Mouse (Mus musculus) intestine, postnatal 0 days (tissue): ENCODE data around the gene Hdgfl2. TPM values are rescaled to one million over a fixed set of nuclear protein-coding genes. Genes with fewer than 3 reads are reported as not detected.

ENCODE experiments used
- ATAC-seq: fragments of 200-750 bp; cut with Nextera tagmentation; 2 replicates; pipeline ENCODE4 v1.8.0; 2017; ENCODE audit warnings: mild to moderate bottlenecking, moderate TSS enrichment, moderate library complexity
- H3K27ac ChIP-seq: fragments of 300-500 bp; sonication (generic); 2 replicates; pipeline ENCODE4 v1.5.1; 2014; ENCODE audit warnings: mild to moderate bottlenecking, low read depth, low read length, moderate library complexity
- H3K27me3 ChIP-seq: fragments of 300-500 bp; sonication (generic); replicated peaks from 2 replicates; pipeline ENCODE4 v1.6.1; 2014; ENCODE audit warnings: low read length, mixed read lengths; ENCODE audit not compliant: control insufficient read depth, insufficient read depth
- H3K36me3 ChIP-seq: fragments of 300-500 bp; sonication (generic); 2 replicates; pipeline ENCODE4 v1.6.1; 2014; ENCODE audit warnings: mild to moderate bottlenecking, moderate library complexity; ENCODE audit not compliant: control insufficient read depth, insufficient read depth
- H3K4me1 ChIP-seq: fragments of 300-500 bp; sonication (generic); replicated peaks from 2 replicates; pipeline ENCODE4 v1.6.1; 2014; ENCODE audit warnings: antibody characterized with exemption, low read length, mixed read lengths; ENCODE audit not compliant: control insufficient read depth, insufficient read depth
- H3K4me2 ChIP-seq: fragments of 300-500 bp; sonication (generic); replicated peaks from 2 replicates; pipeline ENCODE4 v1.6.1; 2014; ENCODE audit warnings: low read depth, mild to moderate bottlenecking, moderate library complexity
- H3K4me3 ChIP-seq: fragments of 300-500 bp; sonication (generic); 2 replicates; pipeline ENCODE4 v1.5.1; 2014; ENCODE audit warnings: low read depth, low read length
- H3K9ac ChIP-seq: fragments of 300-500 bp; sonication (generic); 2 replicates; pipeline ENCODE4 v1.6.1; 2014; ENCODE audit warnings: mild to moderate bottlenecking, low read depth, low read length
- H3K9me3 ChIP-seq: fragments of 300-500 bp; sonication (generic); 2 replicates; pipeline ENCODE4 v1.6.1; 2016; ENCODE audit warnings: mixed run types; ENCODE audit not compliant: control insufficient read depth
- CTCF ChIP-seq: sonication (generic); IDR thresholded peaks from 2 replicates; pipeline ENCODE4 v1.5.1; 2016; ENCODE audit warnings: low read depth, mild to moderate bottlenecking, control low read depth, antibody characterized with exemption, moderate library complexity
- WGBS: fragments of 180-500 bp; shearing (Covaris S2); extraction: QIAGEN DNeasy Blood & Tissue Kit; methylation state at CpG from one replicate; pipeline ENCODE4 v1.1.7; 2014; 5-methylcytosine and 5-hydroxymethylcytosine counted together
- polyA plus RNA-seq: library from polyadenylated mRNA; unstranded; fragments of >200 nt; fragmentation: Nextera tagmentation; extraction: Ambion mirVana; gene quantifications from 2 replicates; pipeline ENCODE4 v1.2.1, GENCODE M21; 2015

The Hdgfl2 gene
- polyA plus RNA-seq, 1 experiment from 2014 or later: 25.9 TPM

DNA sequence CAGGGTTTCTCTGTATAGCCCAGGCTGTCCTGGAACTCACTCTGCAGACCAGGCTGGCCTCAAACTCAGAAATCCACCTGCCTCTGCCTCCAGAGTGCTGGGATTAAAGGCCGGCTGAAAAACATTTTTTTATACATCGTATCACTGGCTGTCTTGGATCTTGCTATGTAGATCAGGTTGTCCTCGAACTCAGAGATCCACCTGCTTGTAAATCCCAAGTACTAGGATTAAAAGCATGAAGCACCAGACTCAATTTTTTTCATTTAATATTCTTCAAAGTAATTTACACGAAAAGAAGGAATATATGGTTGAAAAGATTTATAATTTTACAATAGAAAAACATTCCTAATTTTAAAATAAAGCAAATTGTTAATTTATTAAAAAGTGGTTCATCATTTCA lies 40.1 kb upstream of the Hdgfl2 start:
- Histone ChIP-seq H3K36me3 (0 out of 2 replicates have a peak, but pooled peaks cover 6% of the 10 kb centered on the region), H3K9ac (0 out of 2 replicates have a peak overlapping the region, but pooled peaks have one; percentile 2), H3K27ac (no peak overlapping the region), H3K27me3 (no peaks in the 10 kb centered on the region), H3K4me1 (peaks cover 11% of the 10 kb centered on the region; the same call in 1 of the 2 replicates), H3K4me2 (peak overlapping the region; percentile 93), H3K9me3 (no peaks in the 10 kb centered on the region), H3K4me3 (no peak overlapping the region; the same call in 1 of the 2 replicates)
- no peak for TF ChIP-seq CTCF
- WGBS: 74% methylated on average over 4 of the region's 4 CpGs
- ATAC-seq: no peak

DNA sequence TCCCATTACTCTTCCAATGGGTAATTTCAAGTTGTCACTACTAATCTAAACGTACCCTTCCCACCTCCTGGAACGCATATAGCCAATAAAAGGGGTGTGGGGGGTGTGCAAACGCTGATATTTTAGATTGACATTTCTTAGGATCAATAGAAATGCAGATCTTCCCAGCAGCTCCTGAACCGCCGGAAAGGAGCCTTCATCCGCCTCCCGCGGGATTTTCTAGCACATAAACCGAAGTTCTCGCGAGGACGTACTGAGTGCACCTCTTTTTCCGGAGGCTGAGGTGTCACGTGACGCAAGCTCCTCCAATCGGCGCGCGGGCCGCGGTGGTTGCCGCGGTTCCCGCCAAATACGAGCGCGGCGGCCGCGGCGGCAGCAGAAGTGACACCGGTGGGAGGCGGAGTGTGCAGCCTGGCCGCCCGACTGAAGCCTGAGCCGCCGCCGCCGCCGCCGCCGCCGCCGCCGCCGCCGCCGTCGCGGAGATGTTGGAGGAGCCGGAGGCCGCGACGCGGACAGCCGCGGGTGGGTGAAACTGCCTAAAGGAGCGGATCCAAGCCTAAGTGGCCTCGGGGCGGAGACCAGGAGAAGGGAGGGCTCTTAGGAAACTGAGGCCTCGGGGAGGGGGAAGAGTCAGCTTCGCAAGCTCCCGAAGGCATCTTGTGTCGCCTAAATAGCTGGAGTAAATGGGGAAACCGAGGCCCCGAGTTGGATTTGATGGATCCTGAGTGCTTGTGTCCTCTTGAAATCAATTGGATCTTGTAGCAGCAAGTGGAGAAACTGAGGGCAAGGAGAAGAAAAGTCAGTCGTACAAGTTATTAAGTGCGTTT lies 39.2 kb upstream of the Hdgfl2 start, which contains the start of gene Chaf1a:
TSS of gene Chaf1a (plus strand) at position 410 of the 827 bp plus-strand sequence.
- TF ChIP-seq CTCF: no peak
- Histone ChIP-seq H3K9me3 (no peaks in the 10 kb centered on the region), H3K27me3 (no peaks in the 10 kb centered on the region), H3K4me1 (peaks cover 11% of the 10 kb centered on the region; the same call in 1 of the 2 replicates), H3K4me2 (peak within 1 kb of the TSS; percentile 93), H3K4me3 (peak within 1 kb of the TSS; percentile 78), H3K9ac (peak within 1 kb of the TSS; percentile 80), H3K27ac (peak within 1 kb of the TSS; percentile 82), H3K36me3 (0 out of 2 replicates have a peak, but pooled peaks cover 6% of the 10 kb centered on the region)
- peak; percentile 78 for ATAC-seq
- under 1% methylated on average over 68 of the region's 68 CpGs for WGBS

DNA sequence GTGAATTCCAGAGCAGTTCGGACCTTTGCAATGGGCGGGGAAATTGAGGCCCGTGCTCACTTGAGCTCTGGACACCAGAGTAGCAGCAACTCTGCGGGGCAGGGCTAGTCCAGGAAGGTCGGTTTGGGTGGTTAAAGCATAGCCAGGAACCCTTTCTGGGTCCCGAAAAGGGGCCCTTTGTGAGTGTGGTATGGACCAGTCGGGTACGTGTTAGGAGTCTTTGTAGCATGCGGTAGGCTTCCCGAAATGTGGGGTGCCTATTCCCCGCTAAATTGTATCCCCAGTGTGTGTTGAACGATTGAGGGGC lies 38.6 kb upstream of the Hdgfl2 start:
- H3K27ac ChIP-seq: peak overlapping the region; percentile 82; the same call in 1 of the 2 replicates
- no peak for ATAC-seq
- peak overlapping the region; percentile 80 for H3K9ac ChIP-seq
- peaks cover 11% of the 10 kb centered on the region; the same call in 1 of the 2 replicates for H3K4me1 ChIP-seq
- peak overlapping the region; percentile 78 for H3K4me3 ChIP-seq
- no peaks in the 10 kb centered on the region for H3K9me3 ChIP-seq
- H3K4me2 ChIP-seq: peak overlapping the region; percentile 93
- H3K36me3 ChIP-seq: peaks cover 6% of the 10 kb centered on the region; the same call in 1 of the 2 replicates
- H3K27me3 ChIP-seq: no peaks in the 10 kb centered on the region
- WGBS: under 1% methylated on average over 12 of the region's 12 CpGs
- TF ChIP-seq CTCF: no peak

DNA sequence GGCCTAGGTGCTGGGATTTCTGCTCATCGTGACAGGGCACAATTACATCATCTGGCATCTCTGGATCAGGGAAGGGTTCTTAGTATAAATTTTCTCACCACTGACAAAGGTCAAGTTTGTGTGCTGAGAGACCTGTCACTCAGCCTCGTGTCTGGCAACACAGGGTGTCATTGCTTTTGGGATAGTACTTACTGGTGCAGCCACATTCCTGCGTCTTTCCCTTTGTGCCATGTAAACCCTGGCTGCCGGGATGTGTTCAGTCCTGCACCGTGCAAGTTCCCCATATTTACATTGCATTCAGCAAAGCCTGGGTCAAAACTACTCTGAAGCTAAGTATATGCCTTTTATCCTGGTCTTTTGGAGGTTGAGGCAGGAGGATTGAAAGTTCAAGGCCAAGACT lies 28.1 kb upstream of the Hdgfl2 start:
- H3K4me1 ChIP-seq: no peaks in the 10 kb centered on the region
- H3K9me3 ChIP-seq: no peaks in the 10 kb centered on the region
- no peak overlapping the region for H3K27ac ChIP-seq
- no peak overlapping the region for H3K4me2 ChIP-seq
- WGBS: 80% methylated on average over 5 of the region's 5 CpGs
- no peak overlapping the region for H3K4me3 ChIP-seq
- peaks cover 32% of the 10 kb centered on the region for H3K36me3 ChIP-seq
- TF ChIP-seq CTCF: no peak
- H3K9ac ChIP-seq: no peak overlapping the region
- H3K27me3 ChIP-seq: no peaks in the 10 kb centered on the region
- no peak for ATAC-seq

DNA sequence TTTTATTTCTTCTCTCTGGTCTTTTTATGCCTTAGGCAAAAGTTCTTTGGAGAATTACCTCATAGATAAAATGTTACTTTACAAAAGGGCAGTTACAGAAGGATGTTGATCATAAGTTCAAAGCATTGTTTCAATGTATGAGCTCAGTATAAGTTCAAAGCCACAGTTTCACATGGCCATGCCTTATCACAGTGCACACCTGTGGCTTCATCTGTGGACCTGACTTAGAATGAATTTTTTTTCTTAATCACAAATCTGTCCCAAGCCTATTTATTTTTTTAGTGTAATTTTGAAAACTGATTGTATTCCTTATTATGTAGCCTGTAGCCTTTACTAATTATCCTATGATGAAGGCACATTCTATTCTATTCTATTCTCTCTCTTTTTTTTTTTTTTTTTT lies 24.5 kb upstream of the Hdgfl2 start:
- no peak for TF ChIP-seq CTCF
- no peaks in the 10 kb centered on the region for H3K27me3 ChIP-seq
- H3K4me1 ChIP-seq: no peaks in the 10 kb centered on the region
- no peak overlapping the region for H3K9ac ChIP-seq
- no peak overlapping the region for H3K4me3 ChIP-seq
- H3K4me2 ChIP-seq: no peak overlapping the region
- no peaks in the 10 kb centered on the region for H3K9me3 ChIP-seq
- no peak overlapping the region for H3K27ac ChIP-seq
- H3K36me3 ChIP-seq: peaks cover 41% of the 10 kb centered on the region
- no peak for ATAC-seq

DNA sequence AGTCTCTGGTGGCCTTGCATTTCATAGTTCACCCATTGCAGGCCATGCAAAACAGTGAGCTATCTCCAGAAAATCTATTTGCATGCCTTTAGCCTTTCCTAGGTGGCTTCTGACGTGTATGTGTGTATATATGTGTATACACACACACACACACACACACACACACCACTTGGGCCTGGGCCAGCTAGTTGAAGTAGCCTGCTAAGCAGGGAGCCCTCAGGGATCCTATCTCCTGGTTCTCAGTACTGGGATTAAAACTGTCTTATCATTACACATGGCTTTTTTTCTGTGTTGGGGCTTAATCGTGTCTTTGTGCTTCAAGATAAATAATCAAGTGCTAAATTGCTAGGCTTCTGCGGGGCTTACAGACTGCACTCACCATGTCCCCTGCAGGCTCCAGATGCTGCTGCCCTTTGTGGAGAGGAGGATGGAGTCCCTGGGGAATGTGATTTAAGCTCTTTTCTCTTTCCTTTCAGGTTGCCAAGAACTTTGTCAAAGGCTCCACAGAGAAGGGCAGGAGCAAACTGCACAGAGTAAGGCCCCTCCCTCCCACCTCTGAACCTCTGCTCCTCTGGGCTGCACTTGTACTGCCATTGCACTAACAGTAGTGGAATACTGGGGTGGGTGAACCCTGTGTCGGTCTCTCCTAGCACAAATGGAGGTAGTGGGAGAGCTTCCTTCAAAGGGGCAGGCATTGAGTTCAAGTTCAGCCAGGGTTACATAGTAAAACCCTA lies 23.3 kb upstream of the Hdgfl2 start:
- no peak for ATAC-seq
- 60% methylated on average over 4 of the region's 4 CpGs for WGBS
- no peak for TF ChIP-seq CTCF
- H3K4me1 ChIP-seq: no peaks in the 10 kb centered on the region
- no peaks in the 10 kb centered on the region for H3K9me3 ChIP-seq
- H3K27me3 ChIP-seq: no peaks in the 10 kb centered on the region
- peaks cover 49% of the 10 kb centered on the region for H3K36me3 ChIP-seq
- H3K27ac ChIP-seq: no peak overlapping the region
- no peak overlapping the region for H3K4me3 ChIP-seq
- no peak overlapping the region for H3K4me2 ChIP-seq
- no peak overlapping the region for H3K9ac ChIP-seq
